Comparison of ENCODE assay signal across 14 mouse cellular contexts in genomic region chr2:36139096-36139495, GRCm38 (mm10). TPM values are rescaled to one million over a fixed set of nuclear protein-coding genes. Genes with fewer than 3 reads are reported as not detected.
DNase-seq lines count a peak whose midpoint lies in the region; ATAC-seq and TF ChIP-seq lines count a peak whose summit lies in the region.
"Had no signal": no experiment of that assay in that cellular context is flagged by ENCODE, and none has a peak within 500 bp of the region (broad histone marks: within the 10 kb centered on the region; RNA-seq: fewer than 3 reads in every experiment).

No protein-coding gene starts in this region.

- no peaks in the 10 kb centered on the region for H3K9me3 ChIP-seq in heart, embryonic 13.5 days
- H3K9me3 ChIP-seq in liver, embryonic 12.5 days (replicated peaks): no peaks in the 10 kb centered on the region
- H3K9me3 ChIP-seq in heart, postnatal 0 days (replicated peaks; ENCODE audit: control insufficient read depth, low read length): no peaks in the 10 kb centered on the region
- H3K9me3 ChIP-seq: forebrain, embryonic 13.5 days; hindbrain, embryonic 13.5 days; midbrain, embryonic 12.5 days had no signal

- no peaks in the 10 kb centered on the region for H3K27me3 ChIP-seq in heart, embryonic 13.5 days (replicated peaks)
- no peaks in the 10 kb centered on the region for H3K27me3 ChIP-seq in liver, embryonic 12.5 days (replicated peaks)
- H3K27me3 ChIP-seq in heart, postnatal 0 days (ENCODE audit: control insufficient read depth, insufficient read depth, low read length): no peaks in the 10 kb centered on the region
- H3K27me3 ChIP-seq: forebrain, embryonic 13.5 days; hindbrain, embryonic 13.5 days; midbrain, embryonic 12.5 days had no signal

- no peak for ATAC-seq in heart, embryonic 13.5 days (ENCODE audit: extremely low read depth, insufficient number of reproducible peaks, low FRiP score, low TSS enrichment)
- ATAC-seq in liver, embryonic 12.5 days: no peak
- no peak for ATAC-seq in heart, postnatal 0 days (ENCODE audit: insufficient read depth, low read depth)
- ATAC-seq: forebrain, embryonic 13.5 days had no signal

- no peak overlapping the region for H3K4me3 ChIP-seq in heart, embryonic 13.5 days
- H3K4me3 ChIP-seq in liver, embryonic 12.5 days: no peak overlapping the region
- no peak overlapping the region for H3K4me3 ChIP-seq in brown adipose tissue, adult 24 weeks (ENCODE audit: insufficient read depth, low read depth, low read length)
- H3K4me3 ChIP-seq in heart, postnatal 0 days (ENCODE audit: low read depth, low read length): no peak overlapping the region
- H3K4me3 ChIP-seq: forebrain, embryonic 13.5 days; hindbrain, embryonic 13.5 days; midbrain, embryonic 12.5 days had no signal

- 23% methylated on average over 2 of the region's 2 CpGs for WGBS in heart, embryonic 13.5 days
- WGBS in liver, embryonic 12.5 days (ENCODE audit: insufficient replicate concordance): 64% methylated on average over 2 of the region's 2 CpGs
- WGBS in heart, postnatal 0 days: 11% methylated on average over 2 of the region's 2 CpGs

- no peak for TF ChIP-seq CTCF in heart, postnatal 0 days (IDR thresholded peaks at IDR 0.05; ENCODE audit: low read depth)

- DNase-seq in heart, adult 8-10 months (ENCODE audit: low spot score): no peak
- no peak for DNase-seq in liver
- no peak for DNase-seq in heart, postnatal 0 days (ENCODE audit: low spot score)
- DNase-seq in cerebellum, adult 8-10 months: no peak
- DNase-seq: cerebellum, postnatal 10 days; right cerebral cortex, postnatal 14 days; thymus, postnatal 25 days had no signal

- H3K9ac ChIP-seq in heart, embryonic 13.5 days: no peak overlapping the region
- H3K9ac ChIP-seq in liver, embryonic 12.5 days: no peak overlapping the region
- H3K9ac ChIP-seq in heart, postnatal 0 days (replicated peaks; ENCODE audit: low read depth, low read length): no peak overlapping the region
- H3K9ac ChIP-seq: forebrain, embryonic 13.5 days; hindbrain, embryonic 13.5 days; midbrain, embryonic 12.5 days had no signal

- H3K27ac ChIP-seq in heart, embryonic 13.5 days (replicated peaks): peak overlapping the region; percentile 70
- 0 out of 2 replicates have a peak overlapping the region, but pooled peaks have one; percentile 4 for H3K27ac ChIP-seq in liver, embryonic 12.5 days
- H3K27ac ChIP-seq in brown adipose tissue, adult 24 weeks (replicated peaks; ENCODE audit: low read depth, low read length): peak overlapping the region; percentile 43; the same call in 1 of the 2 replicates
- H3K27ac ChIP-seq in heart, postnatal 0 days (ENCODE audit: low read depth): peak overlapping the region; percentile 87
- H3K27ac ChIP-seq: forebrain, embryonic 13.5 days; hindbrain, embryonic 13.5 days; midbrain, embryonic 12.5 days had no signal

- peaks cover 39% of the 10 kb centered on the region for H3K4me1 ChIP-seq in heart, embryonic 13.5 days
- peaks cover 25% of the 10 kb centered on the region for H3K4me1 ChIP-seq in liver, embryonic 12.5 days
- H3K4me1 ChIP-seq in brown adipose tissue, adult 24 weeks (ENCODE audit: control insufficient read depth, insufficient read depth, insufficient read length, low read length): peaks cover 8% of the 10 kb centered on the region; the same call in 1 of the 2 replicates
- peaks cover 35% of the 10 kb centered on the region for H3K4me1 ChIP-seq in heart, postnatal 0 days (ENCODE audit: control insufficient read depth, insufficient read depth)

- TF ChIP-seq EP300 in heart, postnatal 0 days (IDR thresholded peaks at IDR 0.05; ENCODE audit: low read depth): no peak

- H3K4me2 ChIP-seq in heart, embryonic 13.5 days: peak overlapping the region; percentile 21
- no peak overlapping the region for H3K4me2 ChIP-seq in liver, embryonic 12.5 days
- H3K4me2 ChIP-seq in heart, postnatal 0 days (ENCODE audit: low read depth, low read length): peak overlapping the region; percentile 19
- H3K4me2 ChIP-seq: forebrain, embryonic 13.5 days; hindbrain, embryonic 13.5 days; midbrain, embryonic 12.5 days had no signal

- H3K36me3 ChIP-seq in heart, embryonic 13.5 days: peaks cover 38% of the 10 kb centered on the region
- peaks cover 33% of the 10 kb centered on the region for H3K36me3 ChIP-seq in liver, embryonic 12.5 days
- H3K36me3 ChIP-seq in heart, postnatal 0 days (replicated peaks; ENCODE audit: control insufficient read depth, insufficient read depth, low read length): peaks cover 25% of the 10 kb centered on the region

RNA-seq across cellular contexts. Expression of gene Rbm18, which starts 2.5 kb away (rescaled TPM):
- 52.0 and 53.9 TPM in 2 replicates for polyA plus RNA-seq in heart, embryonic 13.5 days (2015; fragmentation: Nextera tagmentation; extraction: Ambion mirVana)
- 10 to 100 TPM; 31.0 to 37.1 (median 33.3) TPM for total RNA-seq in heart, adult 8-10 months (2022)
- 28.2 and 29.9 TPM in 2 replicates for polyA plus RNA-seq in liver, embryonic 12.5 days (2016; fragmentation: Nextera tagmentation; extraction: Ambion mirVana)
- 20.0 and 23.1 TPM in 2 replicates for polyA plus RNA-seq in brown adipose tissue, adult 24 weeks (2012; ENCODE audit: insufficient read depth, insufficient read length, missing spikeins)
- 54.6 and 60.5 TPM in 2 replicates for total RNA-seq in heart, postnatal 0 days (2014; rRNA removed; ENCODE audit: low replicate concordance)
- polyA plus RNA-seq in heart, postnatal 0 days (2015; fragmentation: Nextera tagmentation; extraction: Ambion mirVana): 53.4 and 54.2 TPM in 2 replicates

RNA-seq across cellular contexts. Expression of gene Mrrf, which starts 2.9 kb away (rescaled TPM):
- 29.8 and 36.0 TPM in 2 replicates for polyA plus RNA-seq in heart, embryonic 13.5 days (2015; fragmentation: Nextera tagmentation; extraction: Ambion mirVana)
- 10 to 100 TPM; 40.5 to 44.0 (median 42.3) TPM for total RNA-seq in heart, adult 8-10 months (2022)
- polyA plus RNA-seq in liver, embryonic 12.5 days (2016; fragmentation: Nextera tagmentation; extraction: Ambion mirVana): 24.9 and 25.7 TPM in 2 replicates
- polyA plus RNA-seq in brown adipose tissue, adult 24 weeks (2012; ENCODE audit: insufficient read depth, insufficient read length, missing spikeins): 32.9 and 33.1 TPM in 2 replicates
- total RNA-seq in heart, postnatal 0 days (2014; rRNA removed; ENCODE audit: low replicate concordance): 22.5 and 38.5 TPM in 2 replicates
- 29.7 and 37.0 TPM in 2 replicates for polyA plus RNA-seq in heart, postnatal 0 days (2015; fragmentation: Nextera tagmentation; extraction: Ambion mirVana)

RNA-seq across cellular contexts. Expression of gene Lhx6, which starts 33.9 kb away (rescaled TPM):
- 1.0 and 1.3 TPM in 2 replicates for polyA plus RNA-seq in heart, embryonic 13.5 days (2015; fragmentation: Nextera tagmentation; extraction: Ambion mirVana)
- total RNA-seq in heart, adult 8-10 months (2022): 1 to 10 TPM; 2.5 to 6.0 (median 3.3) TPM
- polyA plus RNA-seq in liver, embryonic 12.5 days (2016; fragmentation: Nextera tagmentation; extraction: Ambion mirVana): 0.29 and 0.39 TPM in 2 replicates
- polyA plus RNA-seq in brown adipose tissue, adult 24 weeks (2012; ENCODE audit: insufficient read depth, insufficient read length, missing spikeins): 0.46 and 0.95 TPM in 2 replicates
- 3.8 and 9.2 TPM in 2 replicates for total RNA-seq in heart, postnatal 0 days (2014; rRNA removed; ENCODE audit: low replicate concordance)
- polyA plus RNA-seq in heart, postnatal 0 days (2015; fragmentation: Nextera tagmentation; extraction: Ambion mirVana): 1.6 and 1.8 TPM in 2 replicates
- polyA plus RNA-seq: neural tube, embryonic 14.5 days had no signal

Comparison
In these comparisons a context has a peak if more than half of its experiments do, and no peak if none do; other contexts are left out.
1. H3K27ac ChIP-seq: peak in every context shown above with its lines; median percentile 87 in heart, postnatal 0 days; 70 in heart, embryonic 13.5 days; 43 in brown adipose tissue, adult 24 weeks; 4 in liver, embryonic 12.5 days.